22 mouse cellular contexts compared by ENCODE assay signal in the genomic region with DNA sequence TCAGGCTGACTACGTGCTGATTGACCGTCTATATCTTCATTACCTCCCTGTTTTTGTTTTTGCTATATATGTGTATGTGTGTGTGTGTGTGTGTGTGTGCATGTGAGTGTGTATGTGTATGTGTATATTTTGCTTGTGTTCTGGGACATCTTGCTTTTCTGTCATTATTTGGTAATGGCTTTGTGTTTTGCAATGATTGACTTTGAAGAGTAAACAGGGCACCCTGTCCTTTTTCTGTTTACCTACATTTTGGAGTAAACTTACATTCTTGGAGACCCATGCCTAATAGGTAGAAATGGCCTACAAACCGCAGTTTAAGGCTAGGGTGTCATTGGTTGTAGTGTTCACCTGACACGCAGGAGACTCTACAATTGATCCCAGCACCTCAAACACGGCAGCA.
DNase-seq lines count a peak whose midpoint lies in the region; ATAC-seq and TF ChIP-seq lines count a peak whose summit lies in the region.
"Had no signal": no experiment of that assay in that cellular context is flagged by ENCODE, and none has a peak within 500 bp of the region (broad histone marks: within the 10 kb centered on the region; RNA-seq: fewer than 3 reads in every experiment).

No protein-coding gene starts in this region.

- TF ChIP-seq CTCF in liver, adult 2 months (IDR thresholded peaks at IDR 0.05; ENCODE audit: low read depth, low read length) = no peak
- TF ChIP-seq CTCF in stomach, postnatal 0 days (IDR thresholded peaks at IDR 0.05; ENCODE audit: low read depth) = no peak

- no peak for TF ChIP-seq POLR2A in liver, adult 2 months (IDR thresholded peaks at IDR 0.05; ENCODE audit: extremely low read depth, insufficient read depth, low read length)

- H3K79me2 ChIP-seq in liver, adult 2 months (ENCODE audit: control insufficient read depth, insufficient read depth, low read length) = no peaks in the 10 kb centered on the region

- H3K4me1 ChIP-seq in embryonic facial prominence, embryonic 12.5 days = peaks cover 15% of the 10 kb centered on the region; the same call in 1 of the 2 replicates
- H3K4me1 ChIP-seq in embryonic facial prominence, embryonic 10.5 days = peaks cover 9% of the 10 kb centered on the region
- H3K4me1 ChIP-seq in liver, adult 2 months (ENCODE audit: control insufficient read depth, insufficient read depth, low read length) = peaks cover 19% of the 10 kb centered on the region
- no peaks in the 10 kb centered on the region for H3K4me1 ChIP-seq in liver, embryonic 12.5 days
- H3K4me1 ChIP-seq in stomach, embryonic 14.5 days (ENCODE audit: control insufficient read depth, insufficient read depth, low read length) = peaks cover 25% of the 10 kb centered on the region
- no peaks in the 10 kb centered on the region for H3K4me1 ChIP-seq in stomach, postnatal 0 days (replicated peaks; ENCODE audit: control insufficient read depth, insufficient read depth)
- H3K4me1 ChIP-seq in forebrain, embryonic 15.5 days = peaks cover 17% of the 10 kb centered on the region
- H3K4me1 ChIP-seq: forebrain, embryonic 10.5 days; heart, embryonic 10.5 days had no signal

- no peak for TF ChIP-seq EP300 in stomach, postnatal 0 days (optimal IDR thresholded peaks at IDR 0.05)

- H3K9ac ChIP-seq in embryonic facial prominence, embryonic 12.5 days = no peak overlapping the region
- H3K9ac ChIP-seq in liver, adult 2 months (ENCODE audit: low read depth, low read length) = no peak overlapping the region
- H3K9ac ChIP-seq in liver, embryonic 12.5 days = no peak overlapping the region
- no peak overlapping the region for H3K9ac ChIP-seq in stomach, embryonic 14.5 days (replicated peaks; ENCODE audit: low read depth, low read length)
- H3K9ac ChIP-seq in stomach, postnatal 0 days (ENCODE audit: low read length) = no peak overlapping the region
- H3K9ac ChIP-seq in forebrain, embryonic 15.5 days (replicated peaks) = no peak overlapping the region
- H3K9ac ChIP-seq: heart, embryonic 15.5 days; hindbrain, embryonic 13.5 days had no signal

- no peak for ATAC-seq in embryonic facial prominence, embryonic 12.5 days (ENCODE audit: insufficient number of reproducible peaks, insufficient read depth, low FRiP score, low TSS enrichment)
- no peak for ATAC-seq in liver, embryonic 12.5 days
- no peak for ATAC-seq in stomach, embryonic 14.5 days (ENCODE audit: insufficient number of reproducible peaks, insufficient read depth, low FRiP score, low read depth)
- no peak for ATAC-seq in stomach, postnatal 0 days (ENCODE audit: low FRiP score, low TSS enrichment)
- no peak for ATAC-seq in forebrain, embryonic 15.5 days (replicated peaks)
- ATAC-seq: CD4-positive, CD25-positive, alpha-beta regulatory T cell, adult 4 months had no signal

- H3K4me3 ChIP-seq in embryonic facial prominence, embryonic 12.5 days = no peak overlapping the region
- H3K4me3 ChIP-seq in embryonic facial prominence, embryonic 10.5 days = no peak overlapping the region
- H3K4me3 ChIP-seq in liver, adult 2 months (ENCODE audit: insufficient read depth, low read depth, low read length) = no peak overlapping the region
- H3K4me3 ChIP-seq in liver, embryonic 12.5 days = no peak overlapping the region
- no peak overlapping the region for H3K4me3 ChIP-seq in stomach, embryonic 14.5 days (ENCODE audit: low read depth, low read length)
- no peak overlapping the region for H3K4me3 ChIP-seq in stomach, postnatal 0 days (ENCODE audit: low read depth, low read length)
- no peak overlapping the region for H3K4me3 ChIP-seq in forebrain, embryonic 15.5 days
- H3K4me3 ChIP-seq: erythroblast, embryonic 14.5 days; forebrain, embryonic 10.5 days; heart, embryonic 10.5 days; heart, embryonic 15.5 days; hindbrain, embryonic 13.5 days had no signal

- WGBS in embryonic facial prominence, embryonic 12.5 days = 91% methylated on average over 5 of the region's 5 CpGs
- WGBS in embryonic facial prominence, embryonic 10.5 days = 91% methylated on average over 5 of the region's 5 CpGs
- WGBS in liver, adult 2 months = 24% methylated on average over 5 of the region's 5 CpGs
- 72% methylated on average over 5 of the region's 5 CpGs for WGBS in liver, embryonic 12.5 days (ENCODE audit: insufficient replicate concordance)
- 86% methylated on average over 5 of the region's 5 CpGs for WGBS in stomach, embryonic 14.5 days
- 93% methylated on average over 5 of the region's 5 CpGs for WGBS in stomach, postnatal 0 days
- 86% methylated on average over 5 of the region's 5 CpGs for WGBS in forebrain, embryonic 15.5 days

- no peaks in the 10 kb centered on the region for H3K36me3 ChIP-seq in embryonic facial prominence, embryonic 12.5 days
- H3K36me3 ChIP-seq in embryonic facial prominence, embryonic 10.5 days (replicated peaks) = no peaks in the 10 kb centered on the region
- no peaks in the 10 kb centered on the region for H3K36me3 ChIP-seq in liver, adult 2 months (ENCODE audit: control insufficient read depth, insufficient read depth, low read length)
- H3K36me3 ChIP-seq in liver, embryonic 12.5 days = no peaks in the 10 kb centered on the region
- H3K36me3 ChIP-seq in stomach, embryonic 14.5 days (ENCODE audit: control insufficient read depth, insufficient read depth, low read length) = no peaks in the 10 kb centered on the region
- H3K36me3 ChIP-seq in stomach, postnatal 0 days (ENCODE audit: control insufficient read depth, insufficient read depth, low read length) = no peaks in the 10 kb centered on the region
- no peaks in the 10 kb centered on the region for H3K36me3 ChIP-seq in forebrain, embryonic 15.5 days
- H3K36me3 ChIP-seq: forebrain, embryonic 10.5 days; G1E; heart, embryonic 10.5 days; heart, embryonic 15.5 days; hindbrain, embryonic 13.5 days had no signal

- DNase-seq in embryonic facial prominence, embryonic 10.5 days (ENCODE audit: low spot score) = no peak
- peak; percentile 95 for DNase-seq in liver, adult 2 months (ENCODE audit: extremely low read depth, low read depth, low spot score)
- DNase-seq in stomach, postnatal 0 days (ENCODE audit: low spot score) = no peak
- DNase-seq: adrenal gland, adult 8-10 months; adrenal gland, postnatal 36 days; B cell, adult 2 months; cerebellum, adult 2 months; cerebellum, postnatal 10 days; gastrocnemius, postnatal 36 days; heart, adult 11 months; heart, postnatal 14 days had no signal

- peak overlapping the region; percentile 54; the same call in 1 of the 2 replicates for H3K27ac ChIP-seq in embryonic facial prominence, embryonic 12.5 days
- H3K27ac ChIP-seq in embryonic facial prominence, embryonic 10.5 days (replicated peaks) = no peak overlapping the region
- peak overlapping the region; percentile 91 for H3K27ac ChIP-seq in liver, adult 2 months (replicated peaks; ENCODE audit: insufficient read depth, low read depth, low read length)
- no peak overlapping the region for H3K27ac ChIP-seq in liver, embryonic 12.5 days
- peak overlapping the region; percentile 82; the same call in 1 of the 2 replicates for H3K27ac ChIP-seq in stomach, embryonic 14.5 days (ENCODE audit: low read length)
- H3K27ac ChIP-seq in stomach, postnatal 0 days (replicated peaks) = no peak overlapping the region
- H3K27ac ChIP-seq in forebrain, embryonic 15.5 days (replicated peaks) = no peak overlapping the region
- H3K27ac ChIP-seq: forebrain, embryonic 10.5 days; heart, embryonic 10.5 days had no signal

- no peak overlapping the region for H3K4me2 ChIP-seq in embryonic facial prominence, embryonic 12.5 days (replicated peaks)
- H3K4me2 ChIP-seq in liver, embryonic 12.5 days = no peak overlapping the region
- no peak overlapping the region for H3K4me2 ChIP-seq in stomach, embryonic 14.5 days (replicated peaks; ENCODE audit: low read depth, low read length)
- H3K4me2 ChIP-seq in stomach, postnatal 0 days (replicated peaks; ENCODE audit: low read depth) = no peak overlapping the region
- H3K4me2 ChIP-seq in forebrain, embryonic 15.5 days (replicated peaks) = no peak overlapping the region
- H3K4me2 ChIP-seq: heart, embryonic 15.5 days; hindbrain, embryonic 13.5 days had no signal

- no peaks in the 10 kb centered on the region for H3K9me3 ChIP-seq in embryonic facial prominence, embryonic 12.5 days
- H3K9me3 ChIP-seq in embryonic facial prominence, embryonic 10.5 days = no peaks in the 10 kb centered on the region
- H3K9me3 ChIP-seq in liver, embryonic 12.5 days (replicated peaks) = 0 out of 2 replicates have a peak, but pooled peaks cover 4% of the 10 kb centered on the region
- H3K9me3 ChIP-seq in stomach, embryonic 14.5 days (ENCODE audit: control insufficient read depth, low read depth, low read length) = no peaks in the 10 kb centered on the region
- no peaks in the 10 kb centered on the region for H3K9me3 ChIP-seq in stomach, postnatal 0 days (ENCODE audit: control insufficient read depth, low read length)
- no peaks in the 10 kb centered on the region for H3K9me3 ChIP-seq in forebrain, embryonic 15.5 days
- H3K9me3 ChIP-seq: forebrain, embryonic 10.5 days; heart, embryonic 10.5 days; heart, embryonic 15.5 days; hindbrain, embryonic 13.5 days had no signal

- H3K27me3 ChIP-seq in embryonic facial prominence, embryonic 12.5 days = no peaks in the 10 kb centered on the region
- H3K27me3 ChIP-seq in embryonic facial prominence, embryonic 10.5 days (replicated peaks; ENCODE audit: low read depth, poor library complexity, severe bottlenecking) = no peaks in the 10 kb centered on the region
- H3K27me3 ChIP-seq in liver, adult 2 months (ENCODE audit: control insufficient read depth, insufficient read depth, low read length) = no peaks in the 10 kb centered on the region
- H3K27me3 ChIP-seq in liver, embryonic 12.5 days (replicated peaks) = no peaks in the 10 kb centered on the region
- H3K27me3 ChIP-seq in stomach, embryonic 14.5 days (ENCODE audit: control insufficient read depth, insufficient read depth, low read length) = no peaks in the 10 kb centered on the region
- H3K27me3 ChIP-seq in stomach, postnatal 0 days (ENCODE audit: control insufficient read depth, insufficient read depth, low read length) = no peaks in the 10 kb centered on the region
- no peaks in the 10 kb centered on the region for H3K27me3 ChIP-seq in forebrain, embryonic 15.5 days
- H3K27me3 ChIP-seq: heart, embryonic 15.5 days; hindbrain, embryonic 13.5 days had no signal

Comparison
In these comparisons a context has a peak if more than half of its experiments do, and no peak if none do; other contexts are left out.
1. H3K27ac ChIP-seq: peak in embryonic facial prominence, embryonic 12.5 days (single experiment), liver, adult 2 months (single experiment) and stomach, embryonic 14.5 days (single experiment); none in embryonic facial prominence, embryonic 10.5 days (single experiment), liver, embryonic 12.5 days (single experiment), stomach, postnatal 0 days (single experiment) and forebrain, embryonic 15.5 days (single experiment).